Mouse (Mus musculus) ovary, adult 18-20 months (tissue): ENCODE results near the gene Neurog3.
A peak's percentile ranks its signal among the peaks of the same experiment; 100 is the strongest.

Source experiments
- DNase-seq: peaks from one replicate; pipeline ENCODE4 v3.0.0; 2022; ENCODE audit warnings: low spot score, mixed read lengths

Gene Neurog3

GRCm38 (mm10) chr10:62137150-62137549, 4.3 kb downstream of the Neurog3 start:
- DNase-seq, result no peak

- no peak for DNase-seq
These were observed 5.2 kb downstream of the Neurog3 start for GRCm38 (mm10) chr10:62138040-62138439.

GRCm38 (mm10) chr10:62143820-62144219, 10.9 kb downstream of the Neurog3 start, which contains the start of gene Fam241b:
TSS of gene Fam241b (minus strand) at chr10:62143920.
- no peak for DNase-seq

- no peak for DNase-seq
These were observed 13.1 kb downstream of the Neurog3 start for GRCm38 (mm10) chr10:62145957-62146356.

- no peak for DNase-seq
These were observed 14.8 kb downstream of the Neurog3 start for GRCm38 (mm10) chr10:62147466-62148248.

DNA sequence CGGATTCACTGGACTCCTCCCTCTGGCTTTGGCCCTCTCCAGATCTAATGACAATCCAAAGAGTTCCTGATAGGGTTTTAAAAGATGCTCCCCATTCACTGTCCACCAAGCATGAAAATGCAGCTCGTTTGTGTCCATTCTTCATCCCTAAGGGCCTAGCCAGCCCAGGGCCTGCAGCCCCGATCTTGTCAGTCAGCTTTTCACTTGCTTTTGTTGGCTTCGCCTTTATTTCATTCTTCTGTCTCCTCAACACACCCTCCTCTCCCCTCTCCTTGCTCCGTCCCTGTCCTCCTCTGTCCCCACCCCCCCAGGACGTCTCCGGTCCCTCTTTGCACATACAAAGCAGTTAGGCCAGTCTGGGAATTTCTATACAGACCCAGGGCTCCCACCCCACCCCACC, 17.0 kb downstream of the Neurog3 start:
- no peak for DNase-seq

GRCm38 (mm10) chr10:62162410-62162809, 29.5 kb downstream of the Neurog3 start:
- no peak for DNase-seq

GRCm38 (mm10) chr10:62172841-62173553, 40.1 kb downstream of the Neurog3 start:
- DNase-seq, result no peak

DNA sequence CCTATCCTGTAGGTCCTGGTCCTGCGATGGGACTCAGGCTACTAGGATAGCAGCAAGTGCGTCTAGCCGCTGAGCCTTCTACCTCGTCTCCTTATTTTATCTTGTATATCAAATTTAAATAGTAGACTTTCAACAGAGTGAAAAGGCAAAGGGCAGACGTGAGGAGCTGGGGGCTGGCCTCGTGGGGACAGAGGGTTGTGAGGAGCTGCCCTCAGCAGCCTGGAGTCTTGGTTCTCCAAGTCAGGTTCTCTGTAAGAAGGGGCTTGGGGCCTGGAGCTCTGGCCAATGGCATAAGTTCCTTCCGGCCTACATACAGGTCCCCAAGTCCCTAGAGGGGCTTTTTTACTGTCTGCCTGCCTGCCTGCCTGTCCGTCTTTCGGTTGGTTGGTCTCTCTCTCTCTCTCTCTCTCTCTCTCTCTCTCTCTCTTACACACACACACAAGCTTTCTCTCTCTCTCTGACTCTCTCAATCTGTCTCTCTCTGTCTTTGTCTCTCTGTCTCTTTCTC, 41.1 kb downstream of the Neurog3 start:
- DNase-seq, result no peak

GRCm38 (mm10) chr10:62174533-62175313, 41.8 kb downstream of the Neurog3 start:
- no peak for DNase-seq

- no peak for DNase-seq
These were observed 47.1 kb downstream of the Neurog3 start for GRCm38 (mm10) chr10:62179944-62180343.

- no peak for DNase-seq
These were observed 48.8 kb downstream of the Neurog3 start for GRCm38 (mm10) chr10:62181701-62182100.

- DNase-seq, result no peak
These were observed 49.7 kb downstream of the Neurog3 start for GRCm38 (mm10) chr10:62182471-62183014.

DNA sequence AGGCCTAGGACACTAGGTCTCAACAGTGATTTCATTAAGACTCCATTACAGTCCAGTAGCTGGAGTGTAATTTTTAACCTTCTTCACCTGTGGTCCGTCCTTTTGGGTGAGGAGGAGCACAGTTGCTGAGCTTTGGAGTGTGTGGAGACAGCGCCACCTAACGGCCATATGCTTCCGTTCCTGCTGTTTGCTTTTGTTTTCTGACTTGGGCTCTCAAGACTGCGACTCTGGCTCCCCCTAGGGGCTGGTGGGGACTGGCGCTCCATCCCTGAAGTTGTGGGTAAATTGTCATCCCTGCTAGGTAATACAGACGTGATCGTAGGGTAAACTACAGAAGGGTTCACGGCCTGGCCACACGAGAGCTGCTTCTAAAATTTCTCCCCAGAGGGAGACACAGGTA, 50.2 kb downstream of the Neurog3 start:
- peak; percentile 75 for DNase-seq
